8 mouse cellular contexts compared by ENCODE assay signal in the genomic region with DNA sequence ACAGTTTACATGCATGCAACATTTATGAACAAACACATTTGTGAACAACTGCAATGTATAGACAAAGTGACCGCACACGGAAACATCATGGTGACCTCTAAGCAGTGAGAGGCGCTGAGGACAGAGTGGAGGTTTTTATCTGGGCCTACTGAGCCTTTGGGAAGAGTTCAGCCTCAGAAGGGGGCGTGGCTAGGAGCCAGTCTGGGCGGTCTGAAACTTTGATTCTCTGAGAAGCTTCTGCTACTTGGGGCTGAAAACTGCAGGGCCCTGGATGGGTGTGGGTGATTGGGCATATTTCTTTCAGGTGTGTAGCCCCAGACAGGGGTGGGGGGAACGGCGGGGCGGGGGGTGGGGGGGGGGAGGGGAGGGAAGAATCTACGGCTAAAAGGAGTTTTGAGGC. TPM values are rescaled to one million over a fixed set of nuclear protein-coding genes. Genes with fewer than 3 reads are reported as not detected.
DNase-seq lines count a peak whose midpoint lies in the region; ATAC-seq lines count a peak whose summit lies in the region.

No protein-coding gene starts in this region.

- peak; percentile 51; the same call in 1 of the 2 replicates for ATAC-seq in heart, embryonic 14.5 days (ENCODE audit: insufficient number of reproducible peaks, insufficient read depth, low FRiP score, low read depth)
- ATAC-seq in kidney, embryonic 14.5 days (ENCODE audit: low FRiP score, low TSS enrichment), result peak; percentile 71; the same call in 1 of the 2 replicates
- ATAC-seq in neural tube, embryonic 12.5 days (ENCODE audit: low FRiP score, low read depth), result no peak

- H3K27me3 ChIP-seq in heart, embryonic 14.5 days (ENCODE audit: control insufficient read depth, insufficient read depth, low read length), result no peaks in the 10 kb centered on the region
- no peaks in the 10 kb centered on the region for H3K27me3 ChIP-seq in kidney, embryonic 14.5 days (ENCODE audit: control insufficient read depth, insufficient read depth, low read length)
- no peaks in the 10 kb centered on the region for H3K27me3 ChIP-seq in neural tube, embryonic 12.5 days (replicated peaks)

- no peak overlapping the region for H3K4me3 ChIP-seq in heart, embryonic 14.5 days (ENCODE audit: control insufficient read depth in 1 of 2, insufficient read depth in 1 of 2, low read depth in 1 of 2, low read length in 2 of 2)
- no peak overlapping the region for H3K4me3 ChIP-seq in kidney, embryonic 14.5 days (ENCODE audit: low read length)
- H3K4me3 ChIP-seq in neural tube, embryonic 12.5 days, result no peak overlapping the region

- H3K4me1 ChIP-seq in heart, embryonic 14.5 days (ENCODE audit: control insufficient read depth in 2 of 2, insufficient read depth in 2 of 2, low read length in 2 of 2), result peaks cover 20 to 39% of the 10 kb centered on the region in 2 experiments
- peaks cover 41% of the 10 kb centered on the region for H3K4me1 ChIP-seq in kidney, embryonic 14.5 days (ENCODE audit: control insufficient read depth, insufficient read depth, low read length)
- H3K4me1 ChIP-seq in neural tube, embryonic 12.5 days, result peaks cover 14% of the 10 kb centered on the region

- H3K9ac ChIP-seq in heart, embryonic 14.5 days (ENCODE audit: low read length), result 0 out of 2 replicates have a peak overlapping the region, but pooled peaks have one; percentile 25
- H3K9ac ChIP-seq in kidney, embryonic 14.5 days (ENCODE audit: low read depth, low read length), result no peak overlapping the region; the same call in 1 of the 2 replicates
- no peak overlapping the region for H3K9ac ChIP-seq in neural tube, embryonic 12.5 days

- H3K4me2 ChIP-seq in heart, embryonic 14.5 days (ENCODE audit: low read length), result peak overlapping the region; percentile 44
- no peak overlapping the region for H3K4me2 ChIP-seq in kidney, embryonic 14.5 days (replicated peaks; ENCODE audit: low read depth, low read length)
- 0 out of 2 replicates have a peak overlapping the region, but pooled peaks have one; percentile 24 for H3K4me2 ChIP-seq in neural tube, embryonic 12.5 days (replicated peaks)

- no peak for DNase-seq in heart, adult 9 months (ENCODE audit: low spot score in 2 of 2)
- DNase-seq in embryo, embryonic 11 days, result peak; percentile 83
- no peak for DNase-seq in spleen, adult 18-20 months
- DNase-seq in urinary bladder, adult 18-20 months (ENCODE audit: low spot score in 2 of 2), result no peak
- no peak for DNase-seq in right cerebral cortex, adult 18-20 months

- H3K27ac ChIP-seq in heart, embryonic 14.5 days (replicated peaks in 1 of 2; ENCODE audit: control insufficient read depth in 1 of 2, insufficient read depth in 1 of 2, low read depth in 2 of 2, low read length in 2 of 2), result peak overlapping the region; percentile 56 to 67
- no peak overlapping the region for H3K27ac ChIP-seq in kidney, embryonic 14.5 days (ENCODE audit: low read depth, low read length)
- no peak overlapping the region for H3K27ac ChIP-seq in neural tube, embryonic 12.5 days

- no peaks in the 10 kb centered on the region for H3K9me3 ChIP-seq in heart, embryonic 14.5 days (ENCODE audit: control insufficient read depth, low read length)
- H3K9me3 ChIP-seq in kidney, embryonic 14.5 days (ENCODE audit: control insufficient read depth, low read length), result no peaks in the 10 kb centered on the region
- no peaks in the 10 kb centered on the region for H3K9me3 ChIP-seq in neural tube, embryonic 12.5 days

- 0 out of 2 replicates have a peak, but pooled peaks cover 4% of the 10 kb centered on the region for H3K36me3 ChIP-seq in heart, embryonic 14.5 days (ENCODE audit: control insufficient read depth, insufficient read depth, low read length)
- peaks cover 3% of the 10 kb centered on the region; the same call in 1 of the 2 replicates for H3K36me3 ChIP-seq in kidney, embryonic 14.5 days (ENCODE audit: control insufficient read depth, insufficient read depth, low read length)
- H3K36me3 ChIP-seq in neural tube, embryonic 12.5 days, result no peaks in the 10 kb centered on the region

- WGBS in heart, embryonic 14.5 days, result 9% methylated on average over 8 of the region's 9 CpGs
- WGBS in kidney, embryonic 14.5 days, result 14% methylated on average over 5 of the region's 9 CpGs
- 5% methylated on average over 9 of the region's 9 CpGs for WGBS in neural tube, embryonic 12.5 days

RNA-seq across cellular contexts. Expression of a gene that starts 14.5 kb away (rescaled TPM):
- 9.7 and 10.4 TPM in 2 replicates for polyA plus RNA-seq in heart, embryonic 14.5 days (2014; fragmentation: Nextera tagmentation; extraction: Ambion mirVana)
- polyA plus RNA-seq in kidney, embryonic 14.5 days (2014; fragmentation: Nextera tagmentation; extraction: Ambion mirVana), result 10.3 and 16.6 TPM in 2 replicates
- 11.4 and 12.1 TPM in 2 replicates for polyA plus RNA-seq in neural tube, embryonic 12.5 days (2016; fragmentation: Nextera tagmentation; extraction: Ambion mirVana)

Comparison
In these comparisons a context has a peak if more than half of its experiments do, and no peak if none do; other contexts are left out.
1. H3K27ac ChIP-seq: peak in heart, embryonic 14.5 days (2 of 2); none in kidney, embryonic 14.5 days (single experiment) and neural tube, embryonic 12.5 days (single experiment).